ENCODE assay signal across 15 mouse cellular contexts in genomic region chr3:141577382-141577781, GRCm38 (mm10).
"Had no signal": no experiment of that assay in that cellular context is flagged by ENCODE, and none has a peak within 500 bp of the region (broad histone marks: within the 10 kb centered on the region; RNA-seq: fewer than 3 reads in every experiment).

No protein-coding gene starts in this region.

- ATAC-seq: intestine, postnatal 0 days; liver, embryonic 12.5 days; midbrain, embryonic 13.5 days; midbrain, embryonic 16.5 days had no signal

- H3K4me2 ChIP-seq: hindbrain, embryonic 15.5 days; liver, embryonic 12.5 days; liver, embryonic 15.5 days; midbrain, embryonic 13.5 days; stomach, embryonic 15.5 days had no signal

- H3K27ac ChIP-seq: hindbrain, embryonic 15.5 days; liver, embryonic 12.5 days; liver, embryonic 15.5 days; macrophage; midbrain, embryonic 10.5 days; midbrain, embryonic 13.5 days; stomach, embryonic 15.5 days had no signal

- DNase-seq: kidney, adult 2 months; kidney, postnatal 4 days; liver; lung, adult 18-20 months; thymus, postnatal 25 days had no signal

- H3K4me3 ChIP-seq: hindbrain, embryonic 15.5 days; liver, embryonic 12.5 days; liver, embryonic 15.5 days; midbrain, embryonic 10.5 days; midbrain, embryonic 13.5 days; myocyte; stomach, embryonic 15.5 days had no signal

- H3K27me3 ChIP-seq: hindbrain, embryonic 15.5 days; liver, embryonic 12.5 days; liver, embryonic 15.5 days; stomach, embryonic 15.5 days had no signal

- H3K9me3 ChIP-seq: hindbrain, embryonic 15.5 days; liver, embryonic 12.5 days; liver, embryonic 15.5 days; midbrain, embryonic 10.5 days; midbrain, embryonic 13.5 days; stomach, embryonic 15.5 days had no signal

- H3K36me3 ChIP-seq: hindbrain, embryonic 15.5 days; liver, embryonic 12.5 days; liver, embryonic 15.5 days; midbrain, embryonic 10.5 days; midbrain, embryonic 13.5 days; stomach, embryonic 15.5 days had no signal

- H3K9ac ChIP-seq: hindbrain, embryonic 15.5 days; liver, embryonic 12.5 days; liver, embryonic 15.5 days; midbrain, embryonic 13.5 days; stomach, embryonic 15.5 days had no signal

- H3K4me1 ChIP-seq: liver, embryonic 12.5 days; liver, embryonic 15.5 days; stomach, embryonic 15.5 days had no signal
